Mouse (Mus musculus) retina, embryonic 14.5 days (tissue): ENCODE results near the gene Itgb4.
A peak's percentile ranks its signal among the peaks of the same experiment; 100 is the strongest.

Experiments used
- DNase-seq: peaks from one replicate; pipeline ENCODE4 v3.0.0-alpha.2; 2015; ENCODE audit warnings: low spot score

Gene Itgb4

DNA sequence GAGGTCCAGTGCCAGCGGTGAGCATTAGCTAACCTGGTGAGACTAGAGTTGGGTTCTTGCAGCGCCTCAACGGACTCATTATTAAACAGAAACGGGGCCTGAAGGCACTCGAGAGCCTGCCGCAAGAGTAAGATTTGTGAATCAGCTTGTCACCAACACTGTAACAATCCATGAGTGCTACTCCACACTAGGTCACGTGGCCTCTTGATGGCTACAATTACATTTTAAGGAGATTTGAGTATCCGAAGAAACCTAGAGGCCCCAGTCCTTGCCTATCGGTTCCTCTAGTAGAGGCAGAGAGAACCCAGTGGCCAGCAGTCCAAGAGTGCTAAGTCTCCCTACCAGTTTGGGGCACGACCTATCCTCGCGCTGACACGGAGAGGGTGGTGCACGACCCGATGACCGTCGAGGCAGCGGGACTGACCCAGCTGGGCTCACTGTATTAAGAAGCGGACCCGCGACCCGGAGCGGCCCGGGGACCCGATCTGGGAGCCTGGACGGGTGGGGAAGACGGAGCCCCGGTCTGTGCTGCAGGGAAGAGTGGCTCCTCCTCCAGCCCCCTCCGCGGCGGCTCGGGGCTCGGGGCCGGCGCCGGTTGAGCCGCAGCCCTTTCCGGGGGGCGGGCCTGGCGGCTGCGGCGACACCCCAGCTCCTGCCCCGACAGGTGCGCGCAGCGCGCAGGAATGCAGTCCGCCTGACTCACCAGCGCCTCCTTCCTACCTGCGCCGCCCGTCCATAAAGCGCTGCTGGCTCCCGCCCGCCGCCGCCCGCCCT, at the start of gene Itgb4:
Gene Itgb4 (plus strand): TSS at position 401 of the 774 bp plus-strand sequence.
- DNase-seq, result peak; percentile 18

DNA sequence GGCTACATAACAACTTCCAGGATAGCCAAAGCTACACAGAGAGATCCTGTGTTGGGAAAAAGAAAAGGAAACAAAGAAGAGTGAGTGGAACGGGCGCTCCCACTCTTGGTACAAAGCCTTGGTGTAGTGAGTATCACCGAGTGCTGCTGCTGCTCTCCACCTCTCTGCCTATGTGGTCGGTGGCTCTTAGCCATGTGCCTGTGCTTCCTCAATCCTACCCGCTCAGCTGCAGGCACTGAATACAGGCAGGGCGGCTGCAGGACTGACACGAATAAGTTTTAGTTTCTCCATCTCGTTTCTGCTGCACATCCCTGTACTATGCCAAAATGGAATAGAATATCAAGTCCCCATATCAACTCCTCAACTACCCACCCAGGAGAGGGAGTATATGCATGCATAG, 45.5 kb upstream of the Itgb4 start:
- DNase-seq, result no peak

DNA sequence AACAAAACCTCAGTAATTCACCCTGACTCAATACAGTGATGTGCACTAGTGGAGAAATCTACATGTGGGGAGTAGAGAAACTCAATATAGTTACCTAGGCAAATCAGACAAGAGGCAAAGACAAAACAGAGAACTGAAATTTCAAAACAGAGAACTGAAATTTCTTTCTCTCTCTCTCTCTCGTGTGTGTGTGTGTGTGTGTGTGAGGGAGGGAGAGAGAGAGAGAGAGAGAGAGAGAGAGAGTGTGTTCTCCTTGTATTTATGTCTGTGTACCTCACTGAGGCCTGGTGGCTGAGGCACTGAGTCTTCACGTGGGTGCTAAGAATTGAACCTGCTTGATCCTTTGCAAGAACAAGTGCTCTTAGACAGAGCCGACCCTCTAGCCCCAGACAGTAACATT, 44.7 kb upstream of the Itgb4 start:
- DNase-seq, result no peak

DNA sequence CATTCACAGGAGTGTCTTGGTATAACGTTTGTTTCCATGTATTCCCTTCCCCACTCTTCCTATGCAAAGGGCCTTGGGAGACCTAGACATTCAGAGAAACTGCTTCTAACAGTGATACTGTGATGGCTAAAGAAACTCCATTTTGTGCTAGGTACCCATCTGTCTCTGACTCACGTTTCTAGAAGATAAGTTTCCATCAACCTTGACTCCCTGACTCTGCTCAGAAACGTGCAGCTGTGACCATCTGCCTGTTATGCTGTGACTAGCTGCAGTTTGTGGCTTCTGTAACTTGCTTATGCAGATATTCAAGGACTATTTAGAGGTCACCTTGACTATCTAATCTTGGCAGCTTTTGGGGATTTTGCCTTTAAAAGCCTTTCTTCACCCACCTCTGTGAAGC, 43.3 kb upstream of the Itgb4 start:
- no peak for DNase-seq

DNA sequence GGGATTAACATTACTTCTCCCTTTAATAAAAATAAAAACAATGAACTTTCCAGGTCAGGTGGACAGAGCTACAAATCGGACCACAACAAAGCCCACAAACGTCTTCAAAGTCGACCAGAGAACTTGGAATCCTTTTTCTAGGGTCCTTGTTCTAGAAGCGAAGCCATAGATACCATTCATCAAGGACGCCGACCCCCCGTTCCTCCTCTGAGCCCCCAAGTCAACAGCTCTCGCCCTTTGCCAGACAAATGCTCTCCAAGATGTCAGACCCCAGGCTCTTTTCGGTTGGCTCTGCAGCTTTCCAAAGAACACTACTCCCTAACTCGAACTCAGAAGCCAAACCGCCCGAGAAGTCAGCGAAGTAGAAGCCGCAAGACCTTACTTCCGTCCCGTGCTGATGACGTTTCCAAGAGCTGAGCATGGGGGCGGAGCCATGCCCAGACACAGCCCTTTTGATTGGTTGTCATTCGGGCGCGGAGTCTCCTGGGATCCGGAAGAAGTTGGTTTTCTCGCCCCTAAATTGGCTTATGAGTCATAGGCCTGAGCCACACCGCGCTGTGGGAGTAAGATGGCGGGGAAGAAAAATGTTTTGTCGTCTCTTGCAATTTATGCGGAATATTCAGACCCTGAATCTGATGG, 41.3 kb upstream of the Itgb4 start, which contains the start of the genes Sap30bp and Recql5:
Gene Sap30bp (plus strand): TSS at position 175 of the 639 bp plus-strand sequence.
Gene Recql5 (minus strand): TSS at position 370 of the 639 bp plus-strand sequence.
- peak; percentile 100 for DNase-seq

DNA sequence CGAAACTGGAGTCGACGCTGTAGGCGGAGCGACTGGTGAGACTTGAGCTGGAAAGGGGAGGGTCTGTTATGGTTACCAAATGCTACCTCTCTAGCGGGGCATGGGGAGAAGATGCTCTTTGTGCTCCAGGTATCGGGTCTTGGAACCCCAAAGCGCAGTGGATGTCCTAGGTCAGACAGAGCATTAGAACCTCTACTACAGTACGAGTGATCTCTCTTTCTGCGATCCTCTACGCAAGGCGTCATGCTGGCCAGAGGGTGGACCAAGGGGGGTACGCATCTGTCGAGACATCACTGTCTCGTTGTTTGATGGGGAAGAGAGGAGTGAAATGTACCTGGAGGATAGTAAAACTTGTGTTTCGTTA, 40.8 kb upstream of the Itgb4 start:
- DNase-seq, result no peak

DNA sequence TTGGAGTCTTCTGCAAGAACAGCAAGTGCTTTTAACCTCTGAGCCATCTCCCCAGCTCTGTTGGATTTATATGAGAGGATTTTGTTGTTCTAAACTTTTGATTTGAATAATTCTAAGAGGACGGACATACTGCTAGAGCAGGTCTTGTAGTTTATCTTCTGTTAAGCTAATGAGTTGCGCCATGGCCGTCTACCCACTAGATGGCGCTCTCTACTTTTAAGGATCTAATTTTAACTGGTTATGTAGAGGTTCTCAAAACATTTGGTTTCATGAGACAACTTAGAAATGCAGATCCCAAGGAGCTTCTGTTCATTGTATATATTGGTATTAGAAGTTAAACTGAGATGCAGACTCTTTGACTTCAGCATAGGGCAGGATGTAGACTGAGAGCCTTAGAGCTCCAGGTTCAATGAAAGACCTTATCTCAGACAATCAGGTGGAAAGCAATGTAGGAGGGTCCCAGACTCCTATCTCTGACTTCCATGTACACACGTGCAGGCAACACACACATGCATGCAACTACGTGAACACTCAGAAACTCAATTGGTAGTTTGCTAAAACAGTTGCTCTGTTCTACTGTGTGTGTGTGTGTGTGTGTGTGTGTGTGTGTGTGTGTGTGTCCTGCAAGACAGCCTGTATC, 34.7 kb upstream of the Itgb4 start:
- DNase-seq, result peak; percentile 87

DNA sequence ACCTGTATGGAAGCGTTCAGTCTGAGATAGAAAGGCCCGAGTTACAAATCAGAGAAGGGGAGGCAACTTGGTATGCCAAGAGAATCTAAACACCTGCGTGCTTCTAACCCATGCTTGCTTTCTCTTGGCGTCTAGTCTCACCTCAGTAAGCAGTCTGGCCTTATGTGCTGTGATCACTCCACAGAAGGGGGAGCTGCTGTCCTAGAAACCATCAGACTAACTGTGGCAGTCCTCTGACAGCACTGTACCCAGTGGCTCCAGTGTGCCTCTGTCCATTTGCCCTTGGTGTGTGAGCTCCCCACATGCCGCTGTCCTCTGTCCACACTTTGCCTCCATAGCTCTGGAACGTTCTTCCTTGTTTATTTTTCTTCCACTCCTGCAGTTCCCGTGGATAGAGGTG, 32.5 kb upstream of the Itgb4 start:
- no peak for DNase-seq

DNA sequence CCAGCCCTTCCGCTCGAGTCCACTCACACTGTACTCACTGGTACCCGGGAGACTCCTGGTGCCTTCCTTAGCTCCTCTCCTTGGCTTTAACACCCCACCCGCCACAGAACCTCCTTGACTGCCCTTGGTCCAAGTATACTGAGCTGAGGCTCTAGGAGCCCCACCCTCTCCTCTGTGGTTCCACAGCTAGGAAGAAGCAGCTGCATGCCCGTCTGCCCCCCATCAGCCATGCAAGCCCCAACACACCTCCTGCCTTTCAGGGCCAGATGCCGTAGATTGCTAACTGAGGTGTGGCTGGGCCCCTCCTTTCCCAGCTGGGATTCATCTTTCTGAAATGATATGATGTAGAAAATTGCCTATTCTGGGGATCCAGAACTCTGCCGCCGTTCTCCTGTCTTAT, 29.3 kb upstream of the Itgb4 start:
- DNase-seq, result no peak

DNA sequence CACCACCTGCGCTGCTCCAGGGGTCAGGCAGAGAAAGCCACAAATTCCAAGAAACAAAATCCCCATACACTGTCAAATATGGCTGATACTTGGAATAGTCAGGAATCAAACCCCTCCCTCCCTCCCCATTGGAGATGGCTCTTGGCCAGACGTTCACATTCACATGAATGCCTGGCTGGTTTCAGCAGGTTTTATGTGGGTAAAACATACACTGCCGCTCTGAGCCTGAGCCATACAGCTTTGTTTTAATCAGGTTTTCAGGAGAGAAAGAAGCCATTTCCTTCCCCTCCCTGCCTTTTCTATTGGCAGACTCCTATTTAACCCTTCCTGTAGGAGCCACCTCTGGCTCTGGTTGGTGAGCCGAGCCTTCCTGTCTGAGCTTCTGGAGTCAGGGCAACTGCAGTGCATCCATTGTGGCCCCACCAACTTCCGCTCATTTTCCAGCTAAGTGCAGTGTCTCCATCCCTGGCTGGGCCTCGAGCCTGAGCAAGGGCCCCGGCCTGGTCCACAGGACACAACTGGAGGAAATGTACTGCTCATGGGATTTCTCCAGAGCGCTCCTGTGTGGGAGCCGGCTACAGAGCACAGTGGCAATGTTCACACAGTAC, 28.2 kb upstream of the Itgb4 start:
- no peak for DNase-seq

DNA sequence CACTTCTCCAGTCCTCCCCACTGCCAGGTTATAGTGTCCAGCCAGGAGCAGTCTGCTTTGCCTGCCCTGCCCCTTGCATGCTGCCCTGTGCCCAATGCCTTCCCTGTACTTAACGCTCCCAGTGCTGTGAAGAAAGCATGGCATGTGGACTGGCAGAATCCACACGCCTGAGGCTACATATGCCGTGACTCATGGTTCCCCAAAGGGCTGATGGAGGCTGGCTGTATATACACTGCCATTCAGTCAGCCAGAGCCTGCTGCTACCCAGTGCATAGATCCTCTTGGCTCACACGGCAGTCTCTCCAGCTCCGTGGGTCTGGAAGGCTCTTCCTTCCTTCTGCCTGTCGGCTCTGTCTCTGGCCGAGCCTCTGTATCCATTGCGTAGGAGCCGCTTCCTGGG, 26.2 kb upstream of the Itgb4 start:
- DNase-seq, result no peak

DNA sequence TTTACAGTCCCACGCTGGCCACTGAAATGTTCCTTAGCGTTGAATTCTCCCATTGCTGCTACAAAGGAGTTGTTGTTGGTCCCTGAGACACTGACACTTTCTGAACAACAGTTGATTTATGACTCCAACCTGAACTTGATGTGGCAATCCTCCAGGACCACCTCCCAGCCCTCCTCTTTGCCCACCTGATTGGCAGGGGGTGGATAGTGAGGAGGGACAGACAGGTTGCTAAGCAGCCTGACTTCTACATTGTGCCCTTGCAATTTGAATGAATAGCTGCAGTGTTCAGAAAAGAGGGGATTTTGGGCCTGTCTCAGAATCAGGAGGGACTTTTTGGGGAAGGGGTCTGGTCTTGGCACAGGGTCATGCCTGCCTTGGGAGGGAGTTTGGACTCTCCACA, 23.8 kb upstream of the Itgb4 start:
- no peak for DNase-seq

DNA sequence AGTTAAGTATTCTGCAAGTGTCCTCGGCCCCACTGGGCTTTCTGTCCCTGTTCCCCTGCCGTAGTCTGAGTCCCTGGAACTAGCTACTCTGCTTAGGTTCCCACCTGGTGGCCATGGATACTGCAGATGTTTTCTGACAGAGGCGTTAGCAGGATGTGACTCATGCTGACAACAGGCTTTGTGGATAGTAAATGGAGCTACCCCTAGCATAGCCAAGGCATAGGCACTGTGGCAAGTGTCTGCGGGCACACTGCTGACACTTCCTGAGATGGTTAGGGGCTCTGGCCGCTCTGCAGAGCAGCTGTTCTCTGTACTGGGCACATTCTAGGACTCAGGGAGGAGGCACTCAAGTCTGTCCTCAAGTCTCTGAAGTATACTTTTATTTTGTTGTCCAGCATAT, 19.8 kb upstream of the Itgb4 start:
- DNase-seq, result no peak

DNA sequence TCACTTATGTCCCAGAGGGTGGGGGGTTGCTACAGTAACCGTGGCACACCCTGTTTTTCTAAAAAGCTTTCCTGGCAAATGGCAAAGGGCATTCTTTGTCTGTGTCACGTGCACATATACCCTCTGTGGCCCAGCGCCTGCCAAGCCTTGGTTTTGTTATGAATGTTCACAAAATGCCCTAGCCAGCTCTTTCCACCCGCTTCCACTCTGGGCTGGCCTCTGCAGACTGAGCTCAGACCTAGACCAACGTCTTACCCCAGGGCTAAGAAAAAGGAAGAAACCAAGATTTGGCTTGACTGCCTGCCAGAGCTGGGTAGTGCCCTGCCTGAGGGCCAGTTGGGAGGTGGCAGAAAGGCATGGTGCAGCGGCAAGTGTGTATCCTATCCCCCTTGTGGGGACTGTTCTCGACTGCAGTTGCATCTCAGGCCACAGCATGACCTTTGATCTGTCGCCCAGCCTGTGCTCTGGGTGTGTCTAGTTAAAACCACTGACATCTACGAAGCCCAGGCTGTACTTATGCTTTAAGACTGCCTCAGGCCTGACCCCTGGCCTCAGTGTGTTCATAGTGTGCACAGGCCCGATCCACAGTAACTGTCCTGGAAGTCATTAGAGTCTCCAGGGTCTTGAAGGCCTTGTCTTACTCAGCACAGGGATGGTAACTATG, 19.2 kb upstream of the Itgb4 start:
- DNase-seq, result no peak

DNA sequence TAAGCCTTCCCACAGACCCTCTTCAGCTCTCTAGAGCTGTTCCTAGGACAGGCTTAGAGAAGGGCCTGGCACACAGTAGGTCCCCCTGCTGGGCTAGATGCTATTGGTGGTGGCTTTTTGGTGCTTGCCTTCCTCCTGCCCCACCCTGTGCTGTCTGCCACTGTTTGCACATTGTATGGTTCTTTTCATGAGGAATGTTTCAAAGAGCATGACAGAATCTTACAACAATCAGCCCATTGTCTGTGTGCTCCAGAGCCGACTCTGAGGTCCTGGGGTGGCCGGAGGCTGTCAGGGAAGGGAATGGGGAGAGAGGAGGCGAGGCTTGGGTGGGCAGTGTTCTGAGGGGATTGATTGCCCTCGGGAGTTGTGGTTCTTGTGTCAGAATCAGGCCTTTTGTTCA, 18.1 kb upstream of the Itgb4 start:
- peak; percentile 63 for DNase-seq

DNA sequence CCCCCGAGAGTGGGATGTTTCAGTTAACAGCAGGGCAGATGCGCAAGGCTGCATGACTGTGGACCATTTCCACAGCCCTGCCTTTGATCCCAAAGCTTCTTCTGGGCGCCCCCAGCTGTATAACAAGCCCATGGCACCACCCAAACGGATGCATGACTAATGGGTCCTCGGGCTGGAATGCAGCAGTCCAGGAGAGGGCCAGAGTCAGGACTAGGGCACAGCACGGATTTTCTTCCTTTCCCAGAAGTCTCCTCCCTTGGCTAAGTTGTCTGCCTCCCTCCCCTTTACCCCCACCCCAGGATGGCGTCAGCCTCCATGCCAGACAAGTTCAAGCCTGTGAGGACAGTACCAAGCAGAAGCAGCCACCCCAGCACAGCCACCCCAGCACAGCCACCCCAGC, 16.5 kb upstream of the Itgb4 start:
- no peak for DNase-seq

DNA sequence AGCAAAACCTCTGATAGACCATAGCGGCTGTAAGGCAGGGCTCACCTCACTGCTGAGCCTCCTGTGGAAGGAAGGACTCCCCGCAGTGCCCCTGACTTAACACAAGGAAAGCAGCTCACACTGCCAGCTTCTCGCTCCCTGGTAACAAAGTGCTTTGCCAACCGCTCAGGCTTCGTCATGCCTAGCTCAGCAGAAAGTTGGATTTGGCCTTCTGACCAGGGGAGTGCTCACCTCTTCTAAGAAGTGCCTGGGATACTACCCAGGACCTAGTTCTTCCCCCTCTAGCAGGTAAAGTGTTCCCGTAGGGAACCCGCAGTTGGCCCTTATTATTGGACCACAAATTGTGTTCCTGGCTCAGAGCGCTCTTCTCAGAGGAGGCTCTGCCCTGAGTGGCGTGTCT, 15.5 kb upstream of the Itgb4 start:
- no peak for DNase-seq

DNA sequence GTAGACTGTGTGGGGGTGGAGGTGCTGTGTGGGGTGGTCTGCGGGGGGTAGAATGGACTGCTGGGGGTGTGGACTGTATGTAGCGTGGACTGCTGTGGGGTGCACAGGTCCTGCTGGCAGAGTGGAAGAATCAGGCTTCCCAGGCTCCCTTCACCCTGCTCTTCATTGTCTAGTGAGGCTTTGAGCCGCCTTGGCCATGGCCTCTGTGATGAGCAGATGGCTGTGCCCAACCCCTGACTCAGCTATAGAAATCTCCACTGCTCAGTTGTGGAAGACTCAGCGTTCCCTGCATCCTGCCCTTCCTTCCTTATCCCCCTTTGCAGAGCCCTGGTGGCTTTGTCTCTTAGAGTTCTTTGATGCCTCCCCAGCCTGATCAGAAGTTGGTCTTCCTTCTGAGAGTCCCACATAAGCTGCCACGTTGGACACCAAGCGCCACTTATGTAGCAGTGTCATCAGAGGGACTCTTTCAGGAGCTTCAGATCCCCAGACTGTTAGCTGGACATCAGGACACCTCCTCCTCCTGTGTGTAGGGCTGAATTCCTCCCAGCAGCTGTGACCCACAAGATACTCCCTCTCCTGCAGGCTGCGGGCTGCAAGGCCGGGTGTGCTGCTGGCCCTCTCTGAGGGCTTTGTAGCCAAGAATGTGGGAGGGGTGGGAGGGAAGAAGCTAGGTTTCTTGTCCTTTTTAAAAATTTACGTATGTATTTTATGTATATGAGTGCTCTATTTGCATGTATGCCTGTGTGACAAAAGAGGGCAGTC, 11.7 kb upstream of the Itgb4 start:
- DNase-seq, result no peak

DNA sequence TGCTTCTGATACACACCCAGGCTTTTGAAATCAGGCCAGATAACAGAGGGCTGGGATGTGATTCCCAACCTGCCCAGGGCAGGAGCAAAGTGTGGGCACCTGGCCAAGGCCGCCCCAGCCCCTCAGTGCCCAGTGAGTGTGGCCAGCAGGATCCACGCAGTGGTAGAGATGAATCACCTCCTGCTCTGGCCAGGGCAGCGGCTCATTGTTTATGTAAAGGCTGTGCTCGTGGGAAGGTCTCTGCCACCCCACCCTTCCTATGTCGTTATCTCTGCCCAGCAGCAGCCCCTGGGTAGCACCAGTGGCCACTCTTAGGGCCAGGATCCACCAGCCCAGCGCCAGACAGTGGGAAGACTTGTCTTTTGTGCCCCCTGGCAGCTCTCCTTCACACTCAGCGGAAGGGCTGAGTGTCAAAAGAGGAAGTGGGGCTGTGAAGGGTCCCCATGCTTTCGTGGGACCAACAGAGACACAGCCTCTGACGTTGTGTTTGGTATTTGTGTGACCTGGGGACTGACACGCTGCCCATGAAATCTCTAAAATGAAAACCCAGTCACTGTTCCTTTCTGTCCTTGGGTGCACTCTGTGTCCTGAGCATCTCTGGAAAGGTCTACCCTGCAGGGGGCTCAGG, 9.4 kb upstream of the Itgb4 start:
- DNase-seq, result no peak

DNA sequence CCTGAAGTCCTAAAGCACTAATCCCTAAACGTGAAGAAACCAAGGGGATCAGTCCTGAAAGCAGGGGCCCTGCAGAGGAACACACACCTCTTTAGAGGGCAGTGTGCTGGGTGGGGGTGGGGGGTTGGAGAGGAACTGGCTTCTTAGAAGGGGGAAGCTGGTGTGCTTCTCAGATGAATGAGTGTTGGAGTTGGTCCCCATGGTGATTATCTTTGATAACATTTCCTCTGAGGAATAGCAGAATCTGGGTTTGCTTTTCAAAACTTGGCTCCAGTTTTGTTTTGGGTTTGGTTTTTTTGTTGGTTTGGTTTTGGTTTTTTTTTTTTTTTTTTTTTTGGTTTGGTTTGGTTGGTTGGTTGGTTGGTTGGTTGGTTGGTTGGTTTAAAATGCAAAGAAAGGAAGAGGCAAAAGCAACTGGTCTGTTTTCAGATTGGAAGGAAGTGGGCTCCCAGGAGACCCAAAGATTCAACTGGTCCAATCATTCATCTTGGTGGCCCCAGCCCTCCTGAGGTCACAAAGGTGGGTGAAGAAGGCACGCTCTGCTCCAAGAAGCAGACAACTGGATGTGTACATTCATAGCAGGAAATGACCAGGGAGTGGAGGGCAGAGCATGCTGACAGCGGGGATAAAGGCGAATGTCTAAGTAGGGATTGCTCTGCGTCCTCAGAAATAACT, 5.6 kb upstream of the Itgb4 start:
- no peak for DNase-seq
